Mouse (Mus musculus): ENCODE measurements around the gene Actr1a.

The Actr1a gene

DNA sequence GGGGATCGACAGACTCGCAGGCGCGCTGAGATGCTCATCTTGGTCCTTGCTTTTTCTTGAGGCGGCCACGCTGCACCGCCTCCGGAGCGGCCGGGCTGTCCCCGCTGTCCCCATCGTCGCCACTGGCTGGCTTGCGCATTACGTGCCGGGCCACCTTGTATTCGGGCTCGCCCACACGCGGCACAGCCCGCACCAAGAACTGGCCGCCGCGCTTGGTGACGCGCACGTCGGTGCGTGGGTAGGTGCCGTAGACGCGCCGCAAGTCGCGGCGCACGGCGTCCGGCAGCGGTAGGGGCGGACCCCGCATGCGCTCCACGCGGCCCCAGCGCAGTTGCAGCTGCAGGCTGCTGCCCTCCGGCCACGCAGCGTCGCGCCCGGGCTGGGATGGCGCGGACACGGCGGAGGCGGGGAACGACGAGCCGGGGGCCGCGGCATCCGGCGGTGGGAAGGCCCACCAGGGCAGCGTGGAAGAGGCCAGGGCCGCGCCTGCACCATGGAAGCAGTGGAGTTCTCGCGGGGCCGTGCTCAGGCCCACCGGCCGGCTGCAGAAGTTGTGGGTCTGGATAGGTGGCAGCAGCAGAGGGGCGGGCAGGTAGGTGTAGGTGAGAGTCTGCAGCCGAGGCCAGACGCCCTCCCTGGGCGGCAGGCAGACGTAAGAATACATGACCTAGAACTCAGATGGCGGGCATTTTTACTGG is 46.6 kb downstream of the Actr1a start:
- DNase-seq = peak; percentile 54

DNA sequence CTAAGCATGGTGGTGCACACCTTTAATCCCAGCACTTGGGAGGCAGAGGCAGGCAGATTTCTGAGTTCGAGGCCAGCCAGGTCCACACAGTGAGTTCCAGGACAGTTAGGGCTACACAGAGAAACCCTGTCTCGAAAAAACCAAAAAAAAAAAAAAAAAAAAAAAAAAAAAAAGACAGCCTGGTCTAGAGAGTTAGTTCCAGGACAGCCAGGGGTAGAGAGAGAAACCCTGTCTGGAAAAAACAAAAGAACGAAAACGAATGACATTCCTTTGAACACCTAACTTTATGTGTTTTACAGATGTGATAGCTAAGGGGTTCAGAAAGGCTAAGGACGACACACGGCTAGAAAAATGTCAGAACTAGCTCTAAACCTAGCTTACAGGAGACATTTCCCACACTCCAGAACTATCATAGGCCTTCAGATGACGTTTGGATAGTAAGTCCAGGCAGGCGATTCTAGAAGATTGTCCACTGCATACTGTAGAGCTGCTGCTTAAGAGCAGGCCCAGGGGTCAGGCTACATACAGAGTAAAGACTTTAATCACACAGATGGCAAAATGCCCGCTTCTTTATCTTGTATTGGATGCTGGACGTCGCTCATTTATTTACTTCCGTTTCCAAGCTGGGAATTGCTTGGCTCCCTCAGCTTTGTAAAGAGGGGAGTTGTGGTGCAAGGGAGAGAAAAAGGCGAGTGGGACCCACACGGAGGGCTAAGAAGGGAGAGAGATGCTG is 47.4 kb downstream of the Actr1a start:
- no peak for DNase-seq

DNA sequence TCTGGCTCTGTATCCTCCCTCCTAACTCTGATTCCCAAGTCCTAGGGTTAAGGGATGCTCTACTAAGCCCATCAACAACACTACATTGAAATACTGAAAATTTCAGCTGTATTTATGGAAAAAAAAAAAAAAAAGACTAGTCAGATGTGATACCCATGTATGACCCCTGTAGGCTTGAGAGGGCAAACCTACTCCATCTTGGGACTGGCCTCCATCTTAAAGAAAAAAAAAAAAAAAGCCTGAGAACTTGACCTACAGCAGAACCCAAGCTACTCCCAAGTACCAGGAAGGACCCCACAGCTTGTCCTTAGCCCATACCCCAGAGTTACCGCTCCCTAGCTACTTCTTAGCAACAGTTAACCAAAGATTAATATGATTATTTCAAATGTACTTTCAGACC is 48.4 kb downstream of the Actr1a start:
- no peak for DNase-seq

DNA sequence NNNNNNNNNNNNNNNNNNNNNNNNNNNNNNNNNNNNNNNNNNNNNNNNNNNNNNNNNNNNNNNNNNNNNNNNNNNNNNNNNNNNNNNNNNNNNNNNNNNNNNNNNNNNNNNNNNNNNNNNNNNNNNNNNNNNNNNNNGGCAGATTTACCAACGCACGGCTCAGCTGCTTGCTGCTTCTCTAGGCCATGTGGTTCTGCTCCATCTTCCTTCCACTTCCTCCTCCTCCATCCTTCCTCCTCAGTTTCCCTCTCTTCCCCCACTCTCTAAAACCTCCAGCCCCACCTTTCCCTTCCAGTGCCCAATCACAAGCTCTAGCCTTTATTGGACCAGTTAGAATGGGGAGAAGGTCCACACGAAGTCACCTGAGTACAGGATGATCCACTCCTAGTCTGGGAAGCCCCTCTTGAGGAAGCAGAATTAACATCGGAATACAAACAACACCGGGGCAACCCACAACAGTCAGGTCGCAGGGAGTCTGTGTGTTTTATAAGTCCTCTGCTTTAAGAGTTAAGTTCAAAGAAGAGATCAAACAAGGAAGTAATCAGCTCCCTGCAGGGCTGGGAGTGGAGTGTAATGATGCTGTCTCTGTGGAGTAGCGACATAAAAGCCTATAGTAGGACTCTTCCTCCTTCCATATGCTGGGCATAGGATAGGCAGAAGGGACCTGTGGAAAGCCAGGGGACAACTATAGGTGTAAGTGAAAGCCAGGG is 50.7 kb downstream of the Actr1a start:
- no peak for DNase-seq

DNA sequence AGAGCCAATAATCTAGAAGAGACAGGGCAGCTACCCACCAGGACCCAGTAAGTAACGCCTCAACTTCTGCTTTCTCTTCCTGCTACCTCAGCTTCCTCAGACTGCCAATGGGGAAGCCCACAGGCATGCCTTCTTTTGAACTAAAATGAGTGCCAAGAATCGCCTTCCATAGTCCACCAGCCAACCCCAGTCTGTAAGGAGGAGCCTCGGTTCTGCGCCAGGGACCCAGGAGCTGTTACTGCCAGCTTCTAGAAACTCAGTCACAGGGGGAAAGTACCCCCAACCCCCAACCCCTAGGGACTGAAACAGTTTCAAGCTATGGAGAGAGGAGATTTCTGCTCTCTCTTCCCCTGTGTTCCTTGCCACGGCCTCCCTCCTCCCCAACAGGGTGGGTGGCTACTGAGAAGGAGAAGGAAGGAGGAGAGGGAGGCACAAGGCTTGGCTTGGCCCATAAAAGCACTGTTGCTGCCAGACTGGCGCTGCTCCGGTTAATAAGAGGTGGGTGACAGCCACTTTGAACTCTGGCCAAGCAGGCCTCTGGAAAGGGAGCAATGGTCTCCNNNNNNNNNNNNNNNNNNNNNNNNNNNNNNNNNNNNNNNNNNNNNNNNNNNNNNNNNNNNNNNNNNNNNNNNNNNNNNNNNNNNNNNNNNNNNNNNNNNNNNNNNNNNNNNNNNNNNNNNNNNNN is 56.1 kb downstream of the Actr1a start:
- peak; percentile 44 for DNase-seq

DNA sequence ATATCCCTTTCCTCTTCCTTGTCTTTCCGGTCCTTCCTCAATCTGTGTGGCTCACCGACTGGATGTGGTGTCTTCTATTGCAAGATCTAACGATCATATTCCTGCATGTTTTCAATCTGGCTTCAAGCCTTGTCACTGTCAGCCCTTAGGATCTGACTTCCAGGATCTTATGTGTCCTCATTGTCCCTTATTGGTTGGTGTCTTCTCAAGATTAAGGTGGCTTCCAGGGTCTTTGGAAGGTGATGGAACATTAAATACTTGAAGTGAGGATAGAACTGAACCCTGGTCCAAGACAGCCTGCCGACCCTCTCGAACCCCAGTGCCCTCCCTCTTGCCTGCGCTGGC is 56.6 kb downstream of the Actr1a start:
- DNase-seq = no peak

DNA sequence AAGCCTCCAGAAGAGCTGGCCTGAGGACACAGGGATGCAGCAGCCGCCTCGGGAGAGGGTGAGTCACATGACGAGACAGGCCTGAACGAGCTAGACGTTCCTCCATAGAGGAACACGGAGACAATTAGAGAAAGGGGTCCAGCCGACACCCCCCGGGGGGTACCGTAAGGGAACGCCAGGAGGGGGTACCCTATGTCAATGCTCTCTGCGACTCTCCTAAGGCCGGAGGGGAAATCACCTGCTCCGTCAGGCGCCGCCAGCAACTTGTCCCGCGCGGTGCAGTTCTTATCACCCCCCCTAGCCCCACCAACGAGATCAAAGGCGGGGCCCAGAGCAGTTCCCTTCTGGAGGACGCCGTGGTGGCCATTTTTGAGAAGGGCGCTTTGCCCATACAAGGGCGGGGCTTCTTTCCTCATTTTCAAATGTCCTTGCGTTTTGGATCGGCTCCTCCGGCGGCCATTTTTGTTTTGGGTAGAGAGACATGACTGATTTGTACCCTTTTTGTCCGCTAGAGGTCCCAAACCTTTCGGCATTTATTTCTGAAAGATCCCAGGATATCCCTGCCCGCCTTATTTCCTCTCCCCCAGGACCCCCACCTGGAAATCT is 57.1 kb downstream of the Actr1a start, which contains the start of gene Cuedc2:
Gene Cuedc2 (minus strand): TSS at position 372 of the 606 bp plus-strand sequence.
- peak; percentile 96 for DNase-seq

DNA sequence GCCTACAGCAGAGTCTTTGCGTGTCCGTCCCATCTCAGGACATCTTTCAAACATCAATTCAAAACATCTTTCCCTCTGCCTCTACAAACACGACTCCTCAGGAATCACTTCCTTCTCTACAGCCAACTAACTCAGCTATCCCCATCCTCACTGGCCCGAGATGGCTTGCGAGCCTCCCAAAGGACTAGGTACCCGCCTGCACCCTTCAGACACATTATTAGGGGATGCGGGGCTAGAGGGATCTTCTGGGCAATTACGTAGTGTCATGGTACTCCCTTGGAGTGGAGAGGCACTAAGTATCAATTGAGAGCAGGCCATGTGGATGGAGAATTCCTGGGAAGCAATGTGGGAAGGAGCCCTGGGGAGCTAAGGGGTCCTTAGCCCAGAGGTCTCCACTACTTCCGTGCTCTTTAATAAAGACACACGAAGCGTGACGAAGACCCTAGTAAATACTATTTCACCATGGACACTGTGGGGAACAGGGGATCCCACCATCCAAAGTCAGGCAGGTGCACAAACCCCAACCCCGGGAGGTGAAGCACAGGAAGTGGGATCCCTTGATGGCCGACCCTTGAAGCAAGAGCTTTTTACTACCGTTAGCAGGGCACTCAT is 57.7 kb downstream of the Actr1a start:
- DNase-seq = no peak

DNA sequence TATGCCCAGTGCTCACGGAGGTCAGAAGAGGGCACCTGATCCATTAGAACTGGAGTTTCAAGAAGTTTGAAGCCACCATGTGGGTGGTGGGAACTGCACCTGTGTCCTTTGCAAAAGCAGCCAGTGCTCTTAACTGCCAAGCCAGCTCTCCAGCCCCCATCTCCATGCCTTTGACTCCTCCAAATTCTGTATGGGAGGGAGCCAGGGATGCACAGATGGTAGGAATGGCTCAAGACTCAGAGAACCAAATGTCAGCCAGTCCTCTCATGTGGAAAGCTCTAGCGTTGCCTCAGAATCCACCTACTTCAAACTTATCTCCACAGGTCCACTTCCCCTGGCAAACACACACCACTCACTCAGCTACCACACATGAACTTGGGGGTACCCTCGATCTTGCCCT is 61.6 kb downstream of the Actr1a start:
- DNase-seq = no peak

DNA sequence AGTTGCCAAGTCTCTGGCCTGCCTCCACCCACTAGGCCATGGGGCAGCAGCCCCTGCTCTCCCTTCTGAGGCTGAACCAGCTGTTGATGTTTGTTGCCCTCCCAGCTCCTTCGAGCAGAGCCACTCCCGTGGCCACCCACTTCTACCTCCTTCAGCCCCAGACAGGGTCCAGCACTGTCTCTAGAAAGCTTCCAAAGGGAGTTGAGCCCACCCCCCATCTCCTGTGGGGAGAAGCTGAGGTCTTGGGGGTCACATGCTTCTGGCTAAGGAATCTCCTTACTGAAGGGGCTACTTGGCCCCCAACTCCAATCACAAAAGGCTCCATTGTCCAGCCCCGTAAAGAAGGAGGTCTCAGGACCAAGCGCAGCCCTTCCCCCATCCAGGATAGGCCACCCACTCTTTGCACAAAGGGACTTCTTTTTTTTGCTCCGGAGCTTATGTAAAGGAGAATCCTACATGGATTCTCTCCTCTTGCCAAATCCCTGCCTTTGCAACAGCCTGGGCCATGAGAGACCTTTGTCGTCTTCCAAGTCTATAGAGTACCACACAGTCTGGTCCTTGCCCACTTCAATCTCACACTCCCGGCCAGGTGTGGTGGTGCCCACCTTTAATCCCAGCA is 62.7 kb downstream of the Actr1a start:
- DNase-seq = no peak

DNA sequence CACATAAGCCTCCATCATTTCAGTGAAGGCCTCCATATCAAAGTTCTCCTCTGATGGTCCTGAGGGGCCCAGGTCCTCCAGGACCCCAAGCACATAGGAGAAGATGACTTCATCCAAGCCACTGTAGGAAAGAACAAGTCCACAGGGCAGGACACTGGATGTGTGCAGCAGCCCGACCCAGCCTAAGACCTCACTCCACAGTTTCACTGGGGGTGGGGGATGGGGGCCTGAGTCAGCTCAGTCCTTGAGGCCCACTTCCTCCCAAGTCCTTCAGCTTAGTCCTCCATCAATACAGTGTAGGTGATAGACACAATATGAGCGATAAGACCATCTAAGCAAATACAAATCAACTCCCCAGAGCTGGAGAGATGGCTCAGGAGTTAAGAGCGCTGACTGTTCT is 63.6 kb downstream of the Actr1a start:
- DNase-seq = no peak

DNA sequence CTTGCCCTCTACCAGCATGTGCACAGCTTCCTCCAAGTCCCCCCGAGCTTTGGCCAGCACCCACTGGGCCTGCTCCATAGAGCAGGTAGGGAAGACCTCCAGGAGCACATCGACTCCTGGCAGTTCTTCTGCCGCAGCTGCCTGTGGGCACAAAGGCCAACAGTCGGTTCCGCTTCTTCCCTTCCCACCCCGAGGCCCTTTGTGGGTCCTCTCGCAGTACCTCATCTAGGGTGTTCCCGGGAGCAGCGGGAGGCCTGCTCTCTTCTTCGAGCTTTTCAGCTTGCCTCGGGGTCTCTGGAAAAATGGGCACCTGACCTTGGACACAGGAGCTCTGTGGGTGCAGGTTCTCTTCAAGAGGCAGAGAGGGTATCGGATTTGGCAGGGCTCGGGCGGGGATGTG is 64.2 kb downstream of the Actr1a start:
- no peak for DNase-seq

DNA sequence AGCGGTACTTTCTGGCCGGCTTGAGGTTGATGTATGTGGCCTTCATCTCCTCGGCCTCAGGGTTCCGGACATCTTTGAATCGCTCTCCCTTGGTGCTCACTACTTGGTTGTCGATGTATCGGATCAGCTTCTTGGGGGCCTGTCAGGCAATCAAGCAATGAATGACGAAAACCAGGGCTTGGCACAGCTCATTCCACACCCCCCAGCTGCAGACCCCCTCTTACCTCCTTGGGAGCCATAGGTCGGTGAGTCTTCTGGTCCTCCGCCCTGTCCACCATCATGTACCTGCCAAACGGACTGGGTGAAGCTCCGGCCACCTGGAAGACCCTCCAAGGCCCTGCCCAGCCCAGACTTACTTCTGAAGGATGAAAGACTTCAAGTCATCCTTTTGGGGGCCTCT is 64.9 kb downstream of the Actr1a start:
- no peak for DNase-seq

DNA sequence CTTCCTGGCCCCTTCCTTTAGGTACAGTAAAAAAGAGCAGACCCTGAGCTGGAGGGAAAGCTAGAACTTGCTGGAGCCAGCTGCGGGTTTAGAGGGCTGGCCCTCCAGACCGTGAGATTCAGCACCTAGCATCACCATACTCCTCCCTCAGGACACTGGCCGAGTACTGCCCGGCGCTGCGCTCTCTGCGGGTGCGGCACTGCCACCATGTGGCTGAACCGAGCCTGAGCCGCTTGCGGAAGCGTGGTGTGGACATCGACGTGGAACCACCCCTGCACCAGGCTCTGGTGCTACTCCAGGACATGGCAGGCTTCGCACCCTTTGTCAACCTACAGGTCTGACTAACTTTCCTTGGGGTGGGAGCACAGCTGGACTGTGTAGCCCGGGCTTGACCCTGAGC is 65.6 kb downstream of the Actr1a start:
- peak; percentile 79 for DNase-seq

DNA sequence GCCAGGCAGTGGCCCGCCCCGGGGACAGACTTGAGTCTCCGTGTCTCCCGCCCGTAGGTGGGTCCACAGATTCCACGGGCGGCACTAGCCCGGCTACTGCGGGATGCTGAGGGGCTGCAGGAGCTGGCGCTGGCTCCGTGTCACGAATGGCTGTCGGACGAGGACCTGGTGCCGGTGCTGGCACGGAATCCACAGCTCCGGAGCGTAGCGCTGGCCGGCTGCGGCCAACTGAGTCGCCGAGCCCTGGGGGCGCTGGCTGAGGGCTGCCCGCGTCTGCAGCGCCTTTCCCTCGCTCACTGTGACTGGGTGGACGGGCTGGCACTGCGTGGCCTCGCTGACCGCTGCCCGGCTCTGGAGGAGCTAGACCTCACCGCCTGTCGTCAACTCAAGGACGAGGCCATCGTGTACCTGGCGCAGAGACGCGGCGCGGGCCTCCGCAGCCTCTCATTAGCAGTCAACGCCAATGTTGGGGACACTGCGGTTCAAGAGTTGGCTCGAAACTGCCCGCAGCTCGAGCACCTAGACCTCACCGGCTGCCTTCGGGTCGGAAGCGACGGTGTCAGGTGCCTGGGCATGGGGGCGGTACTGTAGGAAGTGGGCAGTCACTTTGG is 66.4 kb downstream of the Actr1a start:
- DNase-seq = no peak

DNA sequence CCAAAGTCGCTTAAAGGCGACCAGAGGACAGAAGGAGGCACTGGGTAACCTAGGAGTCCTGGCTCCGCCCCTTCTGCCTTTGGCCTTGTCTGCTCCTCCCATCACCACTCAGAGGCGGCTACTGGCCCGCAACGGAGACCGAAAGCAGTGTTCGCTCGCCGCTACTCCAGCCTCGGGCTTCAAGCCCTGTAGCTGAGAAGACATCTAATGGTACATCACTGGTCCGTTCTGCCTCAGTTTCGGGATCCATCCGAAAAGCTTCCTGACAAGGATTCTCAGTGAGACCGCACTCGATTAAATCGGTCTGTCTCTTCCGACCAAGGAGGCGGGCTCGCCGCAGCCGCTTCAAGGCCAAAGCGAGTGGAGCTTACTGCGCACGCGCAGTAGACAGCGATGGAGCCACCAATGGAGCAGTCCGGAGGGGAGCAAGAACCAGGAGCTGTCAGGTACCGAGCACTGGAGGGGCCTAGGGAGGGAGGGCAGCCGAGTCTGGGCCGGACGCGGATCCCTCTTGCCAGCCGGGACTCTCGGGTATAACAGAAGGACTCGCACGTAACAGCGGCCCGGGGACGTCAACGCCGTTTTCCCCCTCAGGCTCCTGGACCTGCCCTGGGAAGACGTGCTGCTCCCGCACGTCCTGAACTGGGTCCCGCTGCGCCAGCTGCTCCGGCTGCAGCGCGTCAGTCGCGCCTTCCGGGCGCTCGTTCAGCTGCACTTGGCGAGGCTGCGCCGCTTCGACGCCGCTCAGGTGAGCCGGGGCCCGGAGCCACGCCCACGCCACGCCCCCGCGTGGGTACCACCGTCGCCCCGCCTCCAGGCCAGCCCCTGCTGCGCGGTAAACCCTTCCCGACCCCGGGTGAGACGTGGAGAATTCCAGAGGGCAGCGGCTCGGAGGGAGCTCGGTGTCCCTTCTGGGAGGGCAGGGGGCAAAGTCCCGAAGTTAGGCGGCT is 67.2 kb downstream of the Actr1a start, which contains the start of gene Fbxl15:
Gene Fbxl15 (plus strand): TSS at position 104 of the 950 bp plus-strand sequence.
- peak; percentile 95 for DNase-seq

DNA sequence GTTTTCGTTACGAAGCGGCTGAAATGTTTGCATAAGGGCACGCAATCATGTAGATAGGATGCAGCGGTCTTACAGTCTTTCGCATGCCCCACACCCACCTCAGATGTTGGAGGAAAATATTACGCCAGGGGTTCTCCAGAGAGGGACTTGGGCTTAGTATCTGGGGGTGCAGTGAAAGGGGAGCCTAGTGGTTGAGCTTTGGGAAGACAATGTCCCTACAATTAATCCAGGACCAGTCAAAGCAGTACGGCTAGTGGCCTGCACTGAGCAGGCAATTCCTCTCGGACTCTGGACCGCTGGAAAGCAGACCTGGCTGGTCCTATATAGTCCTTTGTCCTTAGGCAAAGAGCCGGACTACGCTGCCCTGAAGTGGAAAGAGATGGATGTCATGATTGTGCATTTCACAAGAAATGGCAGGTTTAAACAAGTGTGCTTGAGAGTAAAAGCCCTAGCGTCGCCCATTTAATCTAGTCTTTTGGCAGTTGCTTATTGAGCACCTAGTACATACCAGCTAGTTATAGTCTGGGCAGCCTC is 68.0 kb downstream of the Actr1a start:
- DNase-seq = no peak
